In the genomic region with DNA sequence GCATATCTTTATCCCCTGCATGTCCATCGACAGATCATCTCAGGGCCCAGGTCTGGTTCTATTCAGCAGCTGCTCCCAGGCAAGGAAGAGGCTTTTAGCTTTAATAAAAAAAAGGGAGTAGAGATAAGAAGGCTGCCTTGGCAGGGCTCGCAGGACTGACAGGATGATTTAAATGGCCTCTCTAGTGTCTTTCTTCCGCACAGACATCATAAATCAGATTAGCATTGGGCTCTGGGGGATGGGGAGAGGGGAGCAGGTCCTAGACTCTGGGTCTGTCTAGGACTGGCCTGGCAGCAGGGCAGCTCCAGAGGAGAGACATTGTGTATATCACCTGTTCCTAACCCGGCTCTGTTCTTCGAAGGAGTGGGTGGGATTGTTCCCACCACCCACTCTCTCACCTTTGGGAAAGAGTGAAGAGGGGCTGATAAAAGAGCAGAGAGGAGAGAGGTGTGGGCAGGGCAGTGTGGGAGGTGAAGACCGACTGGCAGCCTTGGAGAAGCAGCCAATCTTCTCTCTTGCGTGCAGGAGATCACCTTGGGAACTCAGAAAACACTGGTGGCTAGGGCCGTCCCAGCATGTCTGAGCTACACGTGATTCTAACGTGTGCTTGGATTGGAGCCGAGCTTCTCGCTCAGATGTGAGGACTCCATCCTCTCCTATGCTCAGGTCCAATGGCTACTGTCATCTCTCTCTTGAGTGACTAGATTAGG, we compare ENCODE assay signal across 13 mouse cellular contexts.
DNase-seq lines count a peak whose midpoint lies in the region; ATAC-seq and TF ChIP-seq lines count a peak whose summit lies in the region.
"Had no signal": no experiment of that assay in that cellular context is flagged by ENCODE, and none has a peak within 500 bp of the region (broad histone marks: within the 10 kb centered on the region; RNA-seq: fewer than 3 reads in every experiment).

No protein-coding gene starts in this region.

- no peak for TF ChIP-seq CTCF in intestine, postnatal 0 days (IDR thresholded peaks at IDR 0.05; ENCODE audit: low read depth)

- peak; percentile 70; the same call in 1 of the 2 replicates for ATAC-seq in intestine, embryonic 15.5 days
- ATAC-seq in intestine, postnatal 0 days: no peak

- no peaks in the 10 kb centered on the region for H3K36me3 ChIP-seq in intestine, embryonic 15.5 days
- peaks cover 7% of the 10 kb centered on the region; the same call in 1 of the 2 replicates for H3K36me3 ChIP-seq in intestine, postnatal 0 days (ENCODE audit: control insufficient read depth, insufficient read depth)
- peaks cover 7% of the 10 kb centered on the region for H3K36me3 ChIP-seq in embryonic facial prominence, embryonic 10.5 days (replicated peaks)
- H3K36me3 ChIP-seq: heart, embryonic 15.5 days had no signal

- no peaks in the 10 kb centered on the region for H3K27me3 ChIP-seq in intestine, embryonic 15.5 days (replicated peaks)
- H3K27me3 ChIP-seq in intestine, postnatal 0 days (replicated peaks; ENCODE audit: control insufficient read depth, insufficient read depth, low read length): no peaks in the 10 kb centered on the region
- H3K27me3 ChIP-seq in embryonic facial prominence, embryonic 10.5 days (replicated peaks; ENCODE audit: low read depth, poor library complexity, severe bottlenecking): no peaks in the 10 kb centered on the region
- H3K27me3 ChIP-seq: heart, embryonic 15.5 days had no signal

- H3K9me3 ChIP-seq in intestine, embryonic 15.5 days: no peaks in the 10 kb centered on the region
- H3K9me3 ChIP-seq in intestine, postnatal 0 days (ENCODE audit: control insufficient read depth): no peaks in the 10 kb centered on the region
- no peaks in the 10 kb centered on the region for H3K9me3 ChIP-seq in embryonic facial prominence, embryonic 10.5 days
- H3K9me3 ChIP-seq: heart, embryonic 15.5 days had no signal

- H3K4me2 ChIP-seq in intestine, embryonic 15.5 days (replicated peaks): no peak overlapping the region
- no peak overlapping the region for H3K4me2 ChIP-seq in intestine, postnatal 0 days (replicated peaks; ENCODE audit: low read depth)
- H3K4me2 ChIP-seq: heart, embryonic 15.5 days; midbrain, embryonic 11.5 days had no signal

- H3K27ac ChIP-seq in intestine, embryonic 15.5 days: no peak overlapping the region
- H3K27ac ChIP-seq in intestine, postnatal 0 days (ENCODE audit: low read depth, low read length): no peak overlapping the region
- no peak overlapping the region for H3K27ac ChIP-seq in embryonic facial prominence, embryonic 10.5 days (replicated peaks)
- H3K27ac ChIP-seq: heart, embryonic 15.5 days had no signal

- H3K9ac ChIP-seq in intestine, embryonic 15.5 days: no peak overlapping the region
- no peak overlapping the region for H3K9ac ChIP-seq in intestine, postnatal 0 days (ENCODE audit: low read depth, low read length)
- H3K9ac ChIP-seq: heart, embryonic 15.5 days had no signal

- WGBS in intestine, embryonic 15.5 days: 57% methylated on average over 12 of the region's 12 CpGs
- 54% methylated on average over 12 of the region's 12 CpGs for WGBS in intestine, postnatal 0 days
- 89% methylated on average over 12 of the region's 12 CpGs for WGBS in embryonic facial prominence, embryonic 10.5 days

- H3K4me1 ChIP-seq in intestine, embryonic 15.5 days (replicated peaks): no peaks in the 10 kb centered on the region
- H3K4me1 ChIP-seq in intestine, postnatal 0 days (replicated peaks; ENCODE audit: control insufficient read depth, insufficient read depth, low read length): no peaks in the 10 kb centered on the region
- H3K4me1 ChIP-seq in embryonic facial prominence, embryonic 10.5 days: no peaks in the 10 kb centered on the region

- DNase-seq in ovary, adult 18-20 months (ENCODE audit: low spot score): peak; percentile 54
- DNase-seq in ovary, postnatal 10 days (ENCODE audit: low spot score): no peak
- DNase-seq in embryo, embryonic 10.5 days (ENCODE audit: low spot score): peak; percentile 45
- DNase-seq in ovary, postnatal 36 days (ENCODE audit: low spot score): peak; percentile 22
- DNase-seq in layer of hippocampus, adult 18-20 months (ENCODE audit: low spot score in 2 of 2): no peak
- no peak for DNase-seq in embryonic facial prominence, embryonic 10.5 days (ENCODE audit: low spot score)
- DNase-seq: cerebellum, adult 9-11 months; lung, adult 18-20 months; spleen, adult 18-20 months had no signal

- H3K4me3 ChIP-seq in intestine, embryonic 15.5 days (replicated peaks): no peak overlapping the region
- H3K4me3 ChIP-seq in intestine, postnatal 0 days (ENCODE audit: low read depth, low read length): no peak overlapping the region
- H3K4me3 ChIP-seq in embryonic facial prominence, embryonic 10.5 days: no peak overlapping the region
- H3K4me3 ChIP-seq: heart, embryonic 15.5 days had no signal

Comparison
In these comparisons a context has a peak if more than half of its experiments do, and no peak if none do; other contexts are left out.
1. DNase-seq: peak in ovary, adult 18-20 months (single experiment), embryo, embryonic 10.5 days (single experiment) and ovary, postnatal 36 days (single experiment); none in ovary, postnatal 10 days (single experiment), layer of hippocampus, adult 18-20 months (0 of 2) and embryonic facial prominence, embryonic 10.5 days (single experiment).